Mouse (Mus musculus) adrenal gland, adult (tissue): Measurements from ENCODE around the gene Efcab9.

Source experiments
- DNase-seq, 2 experiments: peaks; one replicate each; pipeline ENCODE4 v3.0.0; 2022 to 2023; ENCODE audit warnings: low spot score in 1 of 2; ENCODE audit not compliant: inconsistent age in 2 of 2

Efcab9 gene

DNA sequence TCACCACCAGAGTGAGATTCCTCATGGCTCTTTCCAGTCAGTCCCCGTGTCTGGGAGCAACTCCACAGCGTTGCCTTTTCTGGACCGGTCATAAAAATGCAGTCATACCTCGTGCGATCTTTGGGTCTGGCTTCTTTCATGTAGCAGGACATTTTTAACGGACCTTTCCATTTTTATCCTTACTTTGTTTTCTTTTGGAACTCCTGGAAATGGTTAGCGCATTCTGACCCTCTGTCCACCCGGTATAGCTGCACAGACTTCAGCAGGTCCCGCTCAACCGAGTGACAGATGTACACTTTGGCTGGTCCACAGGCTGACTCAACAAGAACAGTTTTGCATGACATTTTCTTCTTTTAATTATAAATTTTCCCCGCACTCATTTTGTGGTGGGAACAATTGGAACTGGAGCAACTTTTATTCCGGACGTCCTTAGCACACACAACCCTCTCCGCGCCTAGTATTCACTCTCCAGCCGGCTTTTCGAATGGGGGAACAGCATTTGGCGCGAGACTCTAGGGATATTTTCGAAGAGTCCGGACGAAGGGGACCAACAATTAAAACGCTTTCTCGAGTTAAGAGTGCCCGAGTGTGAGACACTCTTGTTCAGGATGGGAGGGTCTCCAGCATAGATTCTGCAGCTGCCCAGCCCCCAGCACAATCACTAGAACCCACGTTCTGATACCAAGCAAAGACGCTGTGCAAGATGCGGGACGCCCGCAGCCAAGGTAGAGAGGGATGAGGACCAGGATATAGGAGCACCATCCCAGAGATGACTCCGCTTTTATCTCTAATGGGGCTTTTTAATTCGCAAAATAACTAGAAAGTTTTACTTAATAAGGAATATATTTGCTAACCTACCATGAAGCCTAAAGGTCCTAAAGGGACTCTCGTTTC, at the start of gene Efcab9:
Efcab9 (minus strand) TSS at position 211 of the 894 bp plus-strand sequence.
- peak in 1 of 2 experiments; percentile 59 for DNase-seq

DNA sequence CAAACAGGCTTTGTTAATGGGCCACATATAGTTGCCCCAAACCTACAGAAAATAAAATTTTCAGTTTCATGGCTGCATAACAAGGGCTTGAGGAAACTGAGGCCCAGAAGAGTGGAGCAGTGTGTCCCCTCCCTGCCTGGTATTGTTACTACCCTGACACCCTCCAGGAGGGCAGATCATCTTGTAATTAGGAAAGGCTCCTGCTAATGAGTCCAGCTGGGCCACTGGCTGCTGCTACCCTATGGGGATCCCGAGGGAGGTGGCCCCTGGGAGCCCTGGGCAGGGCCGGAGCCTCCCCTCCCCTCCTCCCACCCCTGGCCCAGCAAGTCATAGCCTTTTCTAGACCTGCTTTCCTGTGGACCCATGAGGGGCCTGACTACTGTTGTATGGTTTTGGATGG, 49.1 kb upstream of the Efcab9 start:
- no peak for DNase-seq

DNA sequence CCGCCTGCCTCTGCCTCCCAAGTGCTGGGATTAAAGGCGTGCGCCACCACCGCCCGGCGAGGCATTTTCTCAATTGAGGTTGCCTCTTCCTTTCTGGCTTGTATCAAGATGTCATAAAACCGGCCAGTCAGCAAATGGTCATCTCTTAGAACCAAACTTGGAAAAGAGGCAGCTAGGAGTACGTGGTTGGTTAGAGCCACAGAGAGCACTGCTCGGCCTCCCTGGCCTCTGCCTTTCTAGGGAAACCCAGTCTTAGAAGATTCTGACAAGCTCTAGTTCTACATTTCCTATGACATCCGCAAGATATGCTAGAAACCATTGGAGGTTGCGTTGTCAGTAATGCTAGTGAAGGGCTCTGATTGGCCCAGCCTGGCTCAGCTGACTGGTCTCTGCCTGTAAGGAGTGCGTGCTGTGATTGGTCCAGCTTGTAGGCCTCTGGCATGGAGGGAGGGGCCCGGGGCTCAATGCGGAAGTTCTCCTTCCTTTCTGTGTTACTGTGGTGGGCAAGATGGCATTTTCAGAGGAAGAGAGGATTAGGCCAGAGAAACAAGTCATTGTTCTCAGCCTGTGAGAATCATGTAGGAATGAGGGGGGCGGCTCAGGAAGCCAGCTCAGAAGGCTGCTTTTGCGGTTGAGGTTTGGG, 48.5 kb upstream of the Efcab9 start:
- peak in 1 of 2 experiments; percentile 37 for DNase-seq

DNA sequence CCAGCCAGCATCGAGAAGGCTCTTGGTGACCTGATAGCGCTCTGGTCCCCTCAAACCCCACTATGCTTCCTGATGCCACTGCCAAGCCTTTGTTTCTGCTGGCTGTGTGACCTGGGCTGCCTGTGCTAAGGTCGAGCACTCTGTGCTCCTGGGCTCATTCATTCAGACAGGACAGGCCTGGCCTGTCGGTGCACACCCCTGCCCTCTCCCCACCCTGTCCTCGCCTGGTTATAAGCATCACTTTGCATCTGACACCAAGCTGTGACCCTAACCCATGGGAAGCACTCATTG, 44.8 kb upstream of the Efcab9 start:
- no peak for DNase-seq

DNA sequence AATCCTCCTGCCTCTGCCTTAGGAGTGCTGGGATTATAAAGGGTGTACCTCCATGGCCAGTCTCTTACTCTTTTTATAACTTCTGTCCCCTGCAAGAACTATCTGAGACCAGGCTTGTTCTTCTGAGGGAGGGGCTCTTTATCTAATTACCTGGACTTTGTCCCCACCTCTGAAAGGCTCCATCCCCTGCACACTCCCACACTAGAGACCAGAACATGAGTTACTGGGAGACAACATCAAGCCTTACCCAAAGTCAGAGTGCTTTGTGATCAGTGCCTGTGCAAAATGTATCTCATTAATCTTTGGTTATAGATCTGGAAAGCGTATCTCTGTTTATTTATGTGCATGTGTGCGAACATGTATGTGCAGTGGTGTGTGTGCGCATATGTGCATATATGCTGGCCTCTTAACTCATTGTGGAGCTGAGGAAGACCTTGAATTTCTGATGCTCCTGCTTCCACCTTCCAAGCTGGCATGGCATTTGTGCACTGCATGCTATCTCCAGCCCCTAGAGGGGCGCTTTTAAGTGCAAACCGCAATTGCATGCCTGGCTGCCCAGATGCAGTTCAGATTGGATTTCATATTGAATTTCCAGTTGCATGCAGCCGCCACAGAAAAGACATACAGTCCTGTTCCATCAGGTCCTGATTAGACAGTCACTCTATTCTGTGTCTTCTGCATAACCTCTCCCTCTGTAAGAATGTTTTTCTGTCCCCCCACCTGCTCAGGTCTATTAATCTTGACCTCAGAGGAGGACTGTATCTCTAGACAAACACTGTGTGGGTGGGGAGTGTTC, 44.3 kb upstream of the Efcab9 start:
- DNase-seq, result no peak

DNA sequence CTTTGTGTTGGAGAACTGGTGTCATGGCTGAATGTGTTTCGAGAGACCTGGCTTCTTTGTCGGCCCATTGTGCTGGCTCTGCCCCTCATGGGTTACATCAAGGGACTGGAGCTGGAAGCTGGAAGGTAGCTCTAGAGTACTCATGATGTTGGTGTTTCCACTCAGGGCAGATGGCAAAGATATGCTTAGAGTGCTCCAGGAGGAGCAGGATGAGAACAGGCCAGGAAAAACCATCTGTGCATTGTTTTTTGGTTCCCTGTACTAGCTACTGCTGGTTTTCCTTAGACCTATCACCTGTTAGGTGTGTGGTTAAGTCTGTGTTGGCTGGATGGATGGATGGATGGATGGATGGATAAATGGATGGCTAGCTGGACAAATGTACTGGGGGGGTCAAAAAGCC, 41.8 kb upstream of the Efcab9 start:
- no peak for DNase-seq

DNA sequence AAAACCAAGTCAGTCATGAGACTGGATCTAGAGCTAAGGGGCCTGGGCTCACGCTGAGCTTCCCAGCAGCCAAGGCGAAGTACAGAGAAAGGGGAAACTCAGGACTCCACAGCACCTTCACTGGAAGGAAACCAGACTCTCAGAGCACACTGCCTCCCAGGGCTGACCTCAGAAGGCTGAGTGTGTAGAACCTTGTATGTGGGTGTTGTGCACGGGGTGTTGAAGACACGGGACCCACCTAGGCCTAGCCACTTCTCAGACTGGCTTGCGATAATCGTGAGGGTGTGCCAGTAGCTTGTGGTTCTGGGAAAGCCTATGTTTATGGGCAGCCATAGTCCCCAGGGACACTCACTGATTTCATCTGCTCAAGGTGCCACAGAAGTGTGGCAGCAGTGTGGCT, 39.2 kb upstream of the Efcab9 start:
- no peak for DNase-seq

DNA sequence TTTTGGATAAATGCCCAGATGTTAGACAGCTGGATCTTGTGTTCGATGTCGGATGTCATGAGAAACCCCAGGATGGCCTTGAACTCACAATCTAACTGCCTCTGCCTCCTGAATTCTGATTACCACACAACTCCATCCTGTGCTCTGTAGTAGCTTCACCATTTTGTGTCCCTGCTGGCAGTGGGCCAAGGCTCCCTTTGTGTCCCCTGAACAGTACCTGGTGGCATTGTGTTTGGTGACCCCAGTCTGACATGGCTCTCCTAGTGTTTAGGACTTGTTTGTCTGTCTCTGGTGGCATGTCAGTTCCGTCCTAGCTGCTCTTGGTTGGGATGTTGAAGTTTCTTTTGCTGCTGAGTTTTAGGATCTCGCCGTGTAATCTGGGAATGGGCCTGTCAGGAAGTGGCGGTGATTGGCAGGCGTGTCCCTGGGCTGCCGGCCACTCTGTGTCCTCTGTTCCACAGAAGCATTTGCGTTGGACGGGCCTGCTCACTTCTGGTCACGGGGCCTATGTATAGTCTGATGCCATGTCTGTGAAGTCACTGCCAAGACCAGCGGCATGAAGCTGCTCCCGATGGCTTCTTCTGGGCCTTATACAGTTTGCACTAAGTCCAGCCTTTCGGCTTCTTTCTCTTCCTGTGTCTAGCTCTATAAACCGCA, 36.9 kb upstream of the Efcab9 start:
- DNase-seq, result no peak

DNA sequence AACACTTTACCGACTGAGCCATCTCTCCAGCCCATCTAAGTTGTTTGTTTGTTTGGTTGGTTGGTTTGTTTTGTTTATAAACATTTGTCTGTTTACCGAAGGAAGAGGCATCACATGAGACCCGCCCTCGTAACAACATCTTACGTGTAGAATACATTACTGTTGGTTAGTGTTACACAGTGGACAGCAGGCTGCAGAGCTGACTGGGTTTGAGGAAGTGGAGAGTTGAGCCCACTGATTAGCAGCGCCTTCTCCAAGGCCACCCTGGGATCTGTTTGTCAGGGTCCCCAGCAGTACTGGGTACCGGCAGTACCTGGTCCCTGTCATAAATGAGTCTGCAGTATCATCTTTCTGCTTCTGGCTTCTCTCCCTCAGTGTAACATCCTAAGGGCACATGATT, 36.2 kb upstream of the Efcab9 start:
- DNase-seq, result no peak

DNA sequence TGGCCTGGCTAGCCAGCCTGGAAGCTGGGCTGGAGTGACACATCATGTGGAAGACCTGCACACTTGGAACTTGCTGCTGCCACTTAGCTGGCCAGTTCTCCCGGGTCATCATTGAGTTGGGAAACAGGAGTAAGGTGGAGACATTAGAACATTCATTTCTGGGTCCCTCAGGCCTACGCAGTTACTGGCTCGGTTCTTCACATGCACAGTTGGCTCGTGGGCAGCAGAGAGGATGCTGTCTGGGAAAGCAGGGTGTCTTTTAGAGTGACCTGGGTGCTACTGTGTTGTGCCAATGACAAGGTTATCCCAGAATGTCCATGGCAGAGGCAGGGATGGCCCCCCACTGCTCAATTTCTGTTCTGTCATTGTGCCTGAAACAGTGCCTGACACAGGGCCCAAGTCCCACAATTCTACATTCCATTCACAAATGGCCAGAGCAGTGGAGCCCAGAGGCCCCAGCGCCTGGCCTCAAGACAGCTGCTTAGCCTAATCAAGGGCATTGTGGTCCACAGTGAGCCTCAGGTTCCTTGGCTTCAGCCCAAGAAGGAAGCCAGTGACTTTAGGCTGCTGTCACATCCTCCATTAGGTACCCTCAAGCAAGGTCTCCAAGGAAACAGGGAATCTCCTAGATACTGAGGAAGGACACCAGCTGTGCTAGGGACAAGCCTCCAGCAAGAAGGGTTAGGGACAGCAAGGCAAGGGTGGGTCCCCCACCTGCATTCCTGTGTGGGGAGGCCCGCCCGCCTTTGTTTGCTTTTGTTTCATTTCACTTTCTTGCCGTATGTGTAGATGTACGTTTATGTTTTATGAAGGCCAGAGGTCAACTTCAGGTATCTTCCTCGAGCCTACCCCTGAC, 35.3 kb upstream of the Efcab9 start:
- DNase-seq, result no peak

DNA sequence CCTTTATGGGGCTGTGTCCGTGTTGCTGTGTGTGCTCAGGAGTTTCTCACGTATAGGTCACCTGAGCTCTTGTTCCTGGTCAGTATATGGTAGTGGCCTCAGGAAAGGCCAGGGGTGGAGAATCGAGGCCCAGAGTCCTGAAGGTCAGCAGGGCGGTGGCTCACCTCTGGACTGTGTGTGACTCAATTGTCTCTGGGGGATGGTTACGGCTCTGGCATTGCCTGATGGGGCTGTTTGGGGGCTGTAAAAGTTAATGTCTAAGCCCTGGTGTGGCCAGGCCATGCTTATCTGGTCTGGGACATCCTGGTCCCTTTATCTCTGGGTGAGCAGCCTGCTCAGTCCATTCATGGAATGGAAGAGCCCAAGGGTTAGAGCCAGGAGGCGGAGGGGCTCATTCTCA, 34.3 kb upstream of the Efcab9 start:
- no peak for DNase-seq

DNA sequence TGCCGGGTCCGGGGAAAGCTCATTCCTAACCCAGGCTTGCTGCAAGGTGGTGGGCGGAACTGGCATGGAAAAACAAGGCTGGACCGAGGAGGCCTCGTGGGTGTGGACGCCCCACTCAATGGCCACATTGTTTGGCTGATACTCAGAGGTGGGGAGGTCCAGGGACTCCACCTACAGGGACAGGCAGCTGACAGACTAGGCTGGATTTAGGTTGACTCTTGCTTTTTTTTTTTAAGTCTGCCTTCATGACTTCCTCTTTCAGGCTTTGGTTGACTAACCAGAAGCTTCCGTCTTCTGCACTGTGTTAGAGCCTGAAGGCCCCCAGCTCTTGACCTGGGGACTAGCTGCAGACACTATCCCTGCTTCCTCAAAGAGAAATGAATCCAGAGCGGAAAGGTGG, 33.2 kb upstream of the Efcab9 start:
- DNase-seq, result no peak

DNA sequence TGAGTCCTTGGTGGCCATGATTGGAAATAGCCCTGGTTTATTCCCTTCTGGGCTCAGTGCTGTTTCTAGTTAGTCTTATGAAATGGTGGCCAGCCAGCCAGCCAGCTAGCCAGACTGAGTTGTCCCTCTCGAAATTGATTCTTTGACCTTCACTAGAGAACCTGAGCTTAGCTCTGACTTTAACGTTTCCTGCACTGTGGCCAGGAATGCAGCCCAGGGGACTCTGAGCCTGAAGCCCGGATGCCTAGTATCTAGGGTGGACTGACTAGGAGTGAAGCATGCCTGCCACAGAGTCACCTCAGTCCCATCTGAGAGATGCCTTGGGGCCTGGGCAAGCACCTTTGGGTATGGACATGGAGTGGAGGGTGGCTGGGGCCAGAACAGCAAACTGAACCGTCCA, 32.7 kb upstream of the Efcab9 start:
- no peak for DNase-seq

DNA sequence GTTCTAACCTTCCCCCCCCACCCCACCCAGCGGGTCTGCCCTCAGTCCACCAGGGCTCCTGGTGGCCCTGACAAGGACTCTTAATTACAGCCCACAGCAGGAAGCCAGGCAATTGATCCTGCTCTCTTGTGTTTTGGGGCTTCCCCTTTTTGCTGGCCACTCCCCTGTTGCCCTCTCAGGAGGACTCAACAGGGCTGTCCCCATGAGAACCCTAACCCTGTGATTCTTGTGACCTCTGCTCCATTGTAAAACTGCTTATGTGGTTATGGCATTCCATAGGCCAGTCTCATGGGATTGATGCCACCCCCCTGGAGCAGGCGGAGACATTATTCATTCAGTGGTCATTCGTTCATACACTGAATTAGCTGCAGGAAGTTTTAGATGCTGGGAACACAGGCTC, 31.8 kb upstream of the Efcab9 start:
- no peak for DNase-seq

DNA sequence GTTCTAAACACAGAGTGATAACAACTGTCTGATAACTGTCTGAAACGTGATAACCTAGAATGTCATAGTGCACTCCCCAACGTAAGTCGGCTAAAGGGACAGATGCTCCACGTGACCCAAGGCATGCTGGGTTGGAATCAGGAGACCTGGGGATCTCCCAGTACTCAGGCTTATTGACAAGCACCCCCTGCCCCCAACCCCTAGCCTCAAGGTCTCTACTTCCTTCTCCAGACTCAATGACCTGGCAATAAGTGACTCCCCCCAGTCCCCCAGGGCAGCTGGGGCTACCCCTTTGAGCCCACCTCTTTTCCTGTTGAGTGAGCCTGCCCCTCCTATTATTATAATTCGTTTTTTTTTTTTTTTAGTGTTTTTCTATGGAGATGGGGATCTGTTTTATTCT, 30.8 kb upstream of the Efcab9 start:
- DNase-seq, result no peak

DNA sequence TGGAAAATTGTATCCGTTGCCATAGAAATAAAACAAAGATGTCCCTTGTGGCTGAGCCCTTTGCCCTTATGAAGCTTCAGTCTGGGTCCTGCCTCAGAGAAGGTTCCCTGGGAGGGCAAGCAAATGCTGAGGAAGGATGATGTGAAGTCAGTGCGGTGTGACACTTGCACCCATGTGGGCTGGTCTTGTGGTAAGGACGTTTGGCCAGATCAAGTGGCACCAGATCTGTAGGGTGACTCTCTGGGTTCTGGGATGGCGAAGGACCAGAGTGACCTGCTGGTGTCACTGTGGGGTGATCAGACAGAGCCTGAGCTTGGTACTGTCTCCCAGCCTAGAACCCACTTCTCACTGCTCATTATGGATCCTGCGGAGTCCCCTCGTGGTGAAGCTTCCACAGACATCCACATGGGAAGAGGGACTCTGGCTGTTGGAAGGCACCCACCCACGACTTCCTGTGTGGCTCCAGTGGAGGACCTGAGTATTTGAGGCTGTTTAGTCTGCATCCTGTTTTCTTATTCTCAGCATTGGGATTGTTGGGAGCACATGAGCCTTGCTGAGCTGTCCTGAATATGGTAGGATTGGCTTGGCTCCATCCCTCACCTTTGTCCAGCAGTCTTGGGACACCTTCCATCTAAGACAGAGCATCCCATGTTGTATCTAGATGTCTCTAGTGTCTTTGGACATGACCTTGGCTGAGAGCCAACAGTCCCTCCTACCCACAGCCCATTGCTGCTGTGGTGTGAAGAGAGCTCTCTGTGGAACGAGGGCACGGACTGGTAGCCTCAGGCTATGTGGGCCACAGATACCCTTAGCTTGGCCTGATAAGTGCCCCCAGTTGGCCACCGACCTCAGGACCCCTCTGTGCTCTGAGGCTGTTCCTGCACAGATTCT, 29.8 kb upstream of the Efcab9 start:
- DNase-seq, result peak in 1 of 2 experiments; percentile 26

DNA sequence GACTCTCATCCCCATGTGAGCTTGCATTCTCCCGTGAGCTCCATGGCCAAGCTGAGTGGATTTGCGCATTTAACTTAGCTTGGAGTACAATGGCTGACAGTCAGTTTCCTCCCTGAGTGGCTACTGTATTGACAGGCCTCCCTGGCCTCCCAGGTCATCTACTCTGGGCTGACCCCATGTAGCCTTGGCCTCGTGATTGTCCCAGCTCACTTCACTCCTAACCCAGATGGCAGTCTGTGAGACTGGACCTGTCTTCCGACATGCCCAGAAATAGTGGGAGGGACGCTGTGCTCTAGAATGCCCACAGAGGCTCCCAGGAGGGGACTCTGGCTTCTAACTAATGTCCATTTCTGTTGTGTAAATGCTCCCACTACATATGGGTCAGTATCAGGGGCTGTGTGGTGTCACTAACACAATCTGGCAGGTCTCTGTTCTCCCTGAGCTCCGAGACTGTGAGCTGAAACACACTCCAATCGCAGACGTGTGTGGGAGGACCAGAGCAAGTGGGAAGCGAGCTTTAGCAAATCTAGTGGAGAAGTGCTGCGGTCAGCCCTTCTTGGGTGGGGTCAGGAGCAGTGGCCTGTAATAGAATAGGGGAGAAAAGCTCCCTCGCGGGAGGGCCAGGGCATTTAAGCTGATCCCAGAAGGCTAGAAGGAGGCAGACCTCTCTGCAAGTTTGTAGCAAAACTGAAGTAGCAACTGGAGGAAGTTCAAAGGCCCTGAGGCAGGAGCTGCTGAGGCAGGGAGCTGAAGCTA, 28.3 kb upstream of the Efcab9 start:
- DNase-seq, result no peak

DNA sequence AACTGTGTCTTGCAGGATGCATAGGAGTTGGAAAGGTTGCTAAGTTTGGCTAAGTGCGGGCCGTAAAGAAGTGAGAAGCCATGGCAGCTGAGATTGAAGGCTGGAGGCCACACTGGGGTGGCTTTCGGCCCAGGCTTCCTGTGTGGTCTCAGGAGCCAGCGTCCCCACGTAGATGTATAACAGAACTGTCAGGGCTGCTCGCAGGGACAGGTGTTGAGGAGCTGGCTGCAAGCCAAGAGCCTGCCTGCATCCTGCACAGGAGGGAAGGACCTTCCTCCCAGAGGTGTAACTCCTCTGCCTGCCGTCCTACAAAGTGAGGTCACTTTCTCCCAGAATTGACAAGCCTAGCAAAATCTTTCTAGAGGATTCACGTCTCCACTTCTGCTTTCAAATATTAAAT, 26.8 kb upstream of the Efcab9 start:
- no peak for DNase-seq

DNA sequence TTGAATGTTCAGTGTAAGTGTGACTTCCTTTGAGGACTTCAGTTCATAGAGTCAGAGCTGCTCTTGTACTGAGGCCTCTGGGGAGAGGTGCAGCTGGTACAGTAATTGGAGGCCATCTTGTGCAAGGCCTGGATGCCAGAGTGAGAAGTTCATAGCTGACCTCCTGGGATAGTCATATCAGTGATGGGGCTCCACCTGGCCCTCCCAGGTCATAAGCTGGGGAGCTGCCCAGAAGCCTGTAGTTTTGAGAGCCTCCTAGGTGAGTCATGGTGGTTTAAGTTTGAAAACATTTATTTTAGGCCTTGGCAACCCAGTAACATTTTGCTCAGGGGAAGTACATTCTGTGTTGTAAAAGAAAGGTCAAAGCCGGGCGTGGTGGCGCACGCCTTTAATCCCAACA, 26.1 kb upstream of the Efcab9 start:
- DNase-seq, result no peak
